Mouse (Mus musculus): ENCODE measurements around the gene Ifna11. TPM values are rescaled to one million over a fixed set of nuclear protein-coding genes. Genes with fewer than 3 reads are reported as not detected.

The Ifna11 gene
- polyA plus RNA-seq, 1 experiment from 2014 or later = not detected

GRCm38 (mm10) chr4:88859214-88859613 lies 39.5 kb downstream of the Ifna11 start:
- DNase-seq (ENCODE audit: low spot score) = no peak
- Histone ChIP-seq H3K36me3 (ENCODE audit: control insufficient read depth, insufficient read depth, low read length) (no peaks in the 10 kb centered on the region), H3K9ac (ENCODE audit: low read length) (no peak overlapping the region)

GRCm38 (mm10) chr4:88863309-88863708 lies 43.5 kb downstream of the Ifna11 start:
- H3K4me1 ChIP-seq (ENCODE audit: control insufficient read depth, insufficient read depth, low read length) = no peaks in the 10 kb centered on the region
- no peak overlapping the region for H3K9ac ChIP-seq (ENCODE audit: low read length)
- H3K36me3 ChIP-seq (ENCODE audit: control insufficient read depth, insufficient read depth, low read length) = no peaks in the 10 kb centered on the region
- no peaks in the 10 kb centered on the region for H3K9me3 ChIP-seq (replicated peaks; ENCODE audit: control insufficient read depth, low read length)
- ATAC-seq = no peak
- no peak for DNase-seq (ENCODE audit: low spot score)
- H3K4me3 ChIP-seq (ENCODE audit: low read depth, low read length) = no peak overlapping the region
- no peaks in the 10 kb centered on the region for H3K27me3 ChIP-seq (replicated peaks; ENCODE audit: control insufficient read depth, insufficient read depth, low read length)
- 3% methylated on average over 7 of the region's 7 CpGs for WGBS
- no peak overlapping the region for H3K4me2 ChIP-seq (ENCODE audit: low read length)
- H3K27ac ChIP-seq (ENCODE audit: low read depth, low read length) = no peak overlapping the region

More at GRCm38 (mm10) chr4:88859214-88859613, 39.5 kb downstream of the Ifna11 start:
- no peaks in the 10 kb centered on the region for H3K27me3 ChIP-seq (replicated peaks; ENCODE audit: control insufficient read depth, insufficient read depth, low read length)
- H3K27ac ChIP-seq (ENCODE audit: low read depth, low read length) = no peak overlapping the region
- H3K4me1 ChIP-seq (ENCODE audit: control insufficient read depth, insufficient read depth, low read length) = no peaks in the 10 kb centered on the region
- no peak overlapping the region for H3K4me3 ChIP-seq (ENCODE audit: low read depth, low read length)
- H3K9me3 ChIP-seq (replicated peaks; ENCODE audit: control insufficient read depth, low read length) = no peaks in the 10 kb centered on the region
- H3K4me2 ChIP-seq (ENCODE audit: low read length) = no peak overlapping the region
- no peak for ATAC-seq

- Histone ChIP-seq H3K4me3 (ENCODE audit: low read depth, low read length) (no peak overlapping the region), H3K9me3 (replicated peaks; ENCODE audit: control insufficient read depth, low read length) (no peaks in the 10 kb centered on the region), H3K36me3 (ENCODE audit: control insufficient read depth, insufficient read depth, low read length) (no peaks in the 10 kb centered on the region), H3K27me3 (replicated peaks; ENCODE audit: control insufficient read depth, insufficient read depth, low read length) (no peaks in the 10 kb centered on the region), H3K4me1 (ENCODE audit: control insufficient read depth, insufficient read depth, low read length) (no peaks in the 10 kb centered on the region), H3K4me2 (ENCODE audit: low read length) (no peak overlapping the region), H3K27ac (ENCODE audit: low read depth, low read length) (no peak overlapping the region), H3K9ac (ENCODE audit: low read length) (no peak overlapping the region)
- ATAC-seq = no peak
- 76% methylated on average over 9 of the region's 9 CpGs for WGBS
- DNase-seq (ENCODE audit: low spot score) = no peak
Observed at GRCm38 (mm10) chr4:88864599-88864998, 44.8 kb downstream of the Ifna11 start.

GRCm38 (mm10) chr4:88865011-88865569 lies 45.3 kb downstream of the Ifna11 start:
- H3K27ac ChIP-seq (ENCODE audit: low read depth, low read length) = no peak overlapping the region
- no peak overlapping the region for H3K4me2 ChIP-seq (ENCODE audit: low read length)
- no peak overlapping the region for H3K9ac ChIP-seq (ENCODE audit: low read length)
- no peak for ATAC-seq
- H3K27me3 ChIP-seq (replicated peaks; ENCODE audit: control insufficient read depth, insufficient read depth, low read length) = no peaks in the 10 kb centered on the region
- H3K4me3 ChIP-seq (ENCODE audit: low read depth, low read length) = no peak overlapping the region
- no peaks in the 10 kb centered on the region for H3K4me1 ChIP-seq (ENCODE audit: control insufficient read depth, insufficient read depth, low read length)
- 68% methylated on average over 6 of the region's 6 CpGs for WGBS
- H3K36me3 ChIP-seq (ENCODE audit: control insufficient read depth, insufficient read depth, low read length) = no peaks in the 10 kb centered on the region
- DNase-seq (ENCODE audit: low spot score) = no peak
- no peaks in the 10 kb centered on the region for H3K9me3 ChIP-seq (replicated peaks; ENCODE audit: control insufficient read depth, low read length)

GRCm38 (mm10) chr4:88867366-88867925 lies 47.7 kb downstream of the Ifna11 start:
- Histone ChIP-seq H3K27ac (ENCODE audit: low read depth, low read length) (no peak overlapping the region), H3K4me2 (ENCODE audit: low read length) (peak overlapping the region; percentile 62), H3K36me3 (ENCODE audit: control insufficient read depth, insufficient read depth, low read length) (no peaks in the 10 kb centered on the region), H3K4me3 (ENCODE audit: low read depth, low read length) (peak overlapping the region; percentile 45), H3K9me3 (replicated peaks; ENCODE audit: control insufficient read depth, low read length) (no peaks in the 10 kb centered on the region), H3K4me1 (ENCODE audit: control insufficient read depth, insufficient read depth, low read length) (no peaks in the 10 kb centered on the region), H3K27me3 (replicated peaks; ENCODE audit: control insufficient read depth, insufficient read depth, low read length) (no peaks in the 10 kb centered on the region), H3K9ac (ENCODE audit: low read length) (peak overlapping the region; percentile 59)
- DNase-seq (ENCODE audit: low spot score) (peak; percentile 81), ATAC-seq (peak; percentile 74)
- WGBS = 0% methylated on average over 8 of the region's 8 CpGs

GRCm38 (mm10) chr4:88867926-88868911 lies 48.5 kb downstream of the Ifna11 start:
- Histone ChIP-seq H3K27ac (ENCODE audit: low read depth, low read length) (no peak overlapping the region), H3K9ac (ENCODE audit: low read length) (peak overlapping the region; percentile 59), H3K36me3 (ENCODE audit: control insufficient read depth, insufficient read depth, low read length) (no peaks in the 10 kb centered on the region), H3K4me1 (ENCODE audit: control insufficient read depth, insufficient read depth, low read length) (no peaks in the 10 kb centered on the region), H3K4me3 (ENCODE audit: low read depth, low read length) (peak overlapping the region; percentile 45), H3K4me2 (ENCODE audit: low read length) (peak overlapping the region; percentile 62), H3K9me3 (replicated peaks; ENCODE audit: control insufficient read depth, low read length) (no peaks in the 10 kb centered on the region), H3K27me3 (replicated peaks; ENCODE audit: control insufficient read depth, insufficient read depth, low read length) (no peaks in the 10 kb centered on the region)
- WGBS = 7% methylated on average over 30 of the region's 31 CpGs
- peak; percentile 79 for ATAC-seq
- DNase-seq (ENCODE audit: low spot score) = peak; percentile 67

Other genes with a start within 250 kb of the Ifna11 start
- gene Ifna14, start 248.2 kb upstream of the Ifna11 start, polyA plus RNA-seq (2014; fragmentation: Nextera tagmentation; extraction: Ambion mirVana) = not detected in 2 replicates
- gene Ifna9, start 227.6 kb upstream of the Ifna11 start, polyA plus RNA-seq (2014; fragmentation: Nextera tagmentation; extraction: Ambion mirVana) = not detected in 2 replicates
- not detected in 2 replicates for gene Ifna12, start 216.6 kb upstream of the Ifna11 start, polyA plus RNA-seq (2014; fragmentation: Nextera tagmentation; extraction: Ambion mirVana)
- gene C87499, start 185.5 kb upstream of the Ifna11 start, polyA plus RNA-seq (2014; fragmentation: Nextera tagmentation; extraction: Ambion mirVana) = not detected in 2 replicates
- not detected in 2 replicates for gene Ifna13, start 175.5 kb upstream of the Ifna11 start, polyA plus RNA-seq (2014; fragmentation: Nextera tagmentation; extraction: Ambion mirVana)
- not detected in 2 replicates for gene Ifna16, start 143.0 kb upstream of the Ifna11 start, polyA plus RNA-seq (2014; fragmentation: Nextera tagmentation; extraction: Ambion mirVana)
- gene Ifna2, start 136.0 kb upstream of the Ifna11 start, polyA plus RNA-seq (2014; fragmentation: Nextera tagmentation; extraction: Ambion mirVana) = not detected in 2 replicates
- gene Ifnab, start 128.6 kb upstream of the Ifna11 start, polyA plus RNA-seq (2014; fragmentation: Nextera tagmentation; extraction: Ambion mirVana) = not detected in 2 replicates
- gene Gm26566, start 98.2 kb upstream of the Ifna11 start, polyA plus RNA-seq (2014; fragmentation: Nextera tagmentation; extraction: Ambion mirVana) = 2.0 and 2.3 TPM in 2 replicates
- 145 and 154 TPM in 2 replicates for gene Klhl9, start 97.5 kb upstream of the Ifna11 start, polyA plus RNA-seq (2014; fragmentation: Nextera tagmentation; extraction: Ambion mirVana)
- gene Gm13271, start 65.1 kb upstream of the Ifna11 start, polyA plus RNA-seq (2014; fragmentation: Nextera tagmentation; extraction: Ambion mirVana) = not detected in 2 replicates
- not detected in 2 replicates for gene Gm13283, start 59.8 kb upstream of the Ifna11 start, polyA plus RNA-seq (2014; fragmentation: Nextera tagmentation; extraction: Ambion mirVana)
- not detected in 2 replicates for gene Gm13290, start 46.1 kb upstream of the Ifna11 start, polyA plus RNA-seq (2014; fragmentation: Nextera tagmentation; extraction: Ambion mirVana)
- gene Gm13289, start 43.0 kb upstream of the Ifna11 start, polyA plus RNA-seq (2014; fragmentation: Nextera tagmentation; extraction: Ambion mirVana) = not detected in 2 replicates
- not detected in 2 replicates for gene Gm13272, start 40.1 kb upstream of the Ifna11 start, polyA plus RNA-seq (2014; fragmentation: Nextera tagmentation; extraction: Ambion mirVana)
- not detected in 2 replicates for gene Ifnz, start 37.8 kb upstream of the Ifna11 start, polyA plus RNA-seq (2014; fragmentation: Nextera tagmentation; extraction: Ambion mirVana)
- gene Gm13276, start 34.2 kb upstream of the Ifna11 start, polyA plus RNA-seq (2014; fragmentation: Nextera tagmentation; extraction: Ambion mirVana) = not detected in 2 replicates
- gene Gm13277, start 31.3 kb upstream of the Ifna11 start, polyA plus RNA-seq (2014; fragmentation: Nextera tagmentation; extraction: Ambion mirVana) = not detected in 2 replicates
- not detected in 2 replicates for gene Gm13278, start 28.4 kb upstream of the Ifna11 start, polyA plus RNA-seq (2014; fragmentation: Nextera tagmentation; extraction: Ambion mirVana)
- gene Gm13275, start 25.5 kb upstream of the Ifna11 start, polyA plus RNA-seq (2014; fragmentation: Nextera tagmentation; extraction: Ambion mirVana) = not detected in 2 replicates
- not detected in 2 replicates for gene Gm13279, start 22.6 kb upstream of the Ifna11 start, polyA plus RNA-seq (2014; fragmentation: Nextera tagmentation; extraction: Ambion mirVana)
- 0.13 and 0.17 TPM in 2 replicates for gene Gm13285, start 20.3 kb upstream of the Ifna11 start, polyA plus RNA-seq (2014; fragmentation: Nextera tagmentation; extraction: Ambion mirVana)
- not detected in 2 replicates for gene Gm13287, start 16.7 kb upstream of the Ifna11 start, polyA plus RNA-seq (2014; fragmentation: Nextera tagmentation; extraction: Ambion mirVana)
- gene Gm13288, start 14.4 kb upstream of the Ifna11 start, polyA plus RNA-seq (2014; fragmentation: Nextera tagmentation; extraction: Ambion mirVana) = not detected in 2 replicates
- not detected in 2 replicates for gene Ifna7, start 3.7 kb upstream of the Ifna11 start, polyA plus RNA-seq (2014; fragmentation: Nextera tagmentation; extraction: Ambion mirVana)
- gene Ifna6, start 7.5 kb downstream of the Ifna11 start, polyA plus RNA-seq (2014; fragmentation: Nextera tagmentation; extraction: Ambion mirVana) = not detected in 2 replicates
- gene Ifna5, start 15.6 kb downstream of the Ifna11 start, polyA plus RNA-seq (2014; fragmentation: Nextera tagmentation; extraction: Ambion mirVana) = not detected in 2 replicates
- gene Ifna4, start 21.9 kb downstream of the Ifna11 start, polyA plus RNA-seq (2014; fragmentation: Nextera tagmentation; extraction: Ambion mirVana) = not detected in 2 replicates
- not detected in 2 replicates for gene Ifna1, start 30.1 kb downstream of the Ifna11 start, polyA plus RNA-seq (2014; fragmentation: Nextera tagmentation; extraction: Ambion mirVana)
- gene Ifne, start 60.2 kb downstream of the Ifna11 start, polyA plus RNA-seq (2014; fragmentation: Nextera tagmentation; extraction: Ambion mirVana) = not detected in 2 replicates

All from forebrain, embryonic 14.5 days (tissue).